Mouse (Mus musculus) E14TG2a.4 (cell line): ENCODE results near the gene Cln5.

Experiments used
- CTCF ChIP-seq: conservative IDR thresholded peaks from 2 replicates; pipeline ENCODE4 v1.5.1; 2014; ENCODE audit warnings: low read length
- POU5F1 ChIP-seq: IDR thresholded peaks from 2 replicates; pipeline ENCODE4 v1.6.1; 2014; ENCODE audit warnings: low read length, borderline replicate concordance

DNA sequence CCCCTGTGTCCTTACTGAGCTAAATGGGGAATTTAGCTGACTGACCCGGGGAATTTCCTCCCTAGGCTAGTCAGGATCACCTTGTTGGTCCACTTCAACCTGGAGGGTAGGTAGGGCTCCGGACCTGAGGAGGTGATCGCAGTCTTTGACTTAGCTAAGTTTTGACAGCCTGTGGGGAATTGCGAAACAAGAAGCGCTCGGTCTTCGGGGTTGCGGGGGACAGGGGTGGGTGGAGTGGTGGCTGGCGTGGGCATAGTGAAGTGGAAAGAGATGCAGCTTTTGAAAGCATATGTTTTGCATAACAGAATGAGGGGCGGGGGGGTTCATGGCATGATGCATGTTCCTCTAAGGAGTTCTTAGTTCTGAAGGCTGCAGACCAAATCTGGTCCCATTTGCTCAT, 774 bp downstream of the Cln5 start:
- TF ChIP-seq CTCF (no peak), POU5F1 (no peak)
